Mouse (Mus musculus): ENCODE data around the gene Tuba3a. TPM values are rescaled to one million over a fixed set of nuclear protein-coding genes. Genes with fewer than 3 reads are reported as not detected.
"Not testable (repeated sequence)": the region's sequence is repeated elsewhere in the genome, so short reads cannot be mapped to it uniquely, and the experiment has no call there.

Tuba3a gene
- total RNA-seq, 2 experiments from 2014 or later = not detected

DNA sequence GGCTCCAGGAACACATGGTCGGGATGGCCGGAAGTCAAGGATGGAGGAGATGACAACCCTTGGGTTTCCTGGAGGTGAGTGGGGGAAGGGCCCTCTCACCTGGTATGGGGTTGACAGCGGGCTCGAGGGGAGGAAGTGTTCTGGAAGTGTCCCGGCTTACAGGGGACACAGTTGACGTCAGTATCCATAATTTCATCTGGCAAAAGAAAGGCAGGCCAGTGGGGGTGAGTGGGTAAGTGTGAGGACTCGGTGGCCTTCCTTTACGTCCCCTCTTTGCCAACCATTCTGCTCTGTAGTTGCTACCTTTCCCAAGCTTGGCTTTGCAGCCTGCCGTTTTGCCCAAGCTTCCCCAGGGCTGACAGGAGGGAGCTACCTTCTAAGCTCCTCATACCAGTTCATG is 26.3 kb upstream of the Tuba3a start:
- DNase-seq (ENCODE audit: low spot score in 2 of 2) = no peak
- intact Hi-C loops (cut with DNase I) = no loop called here

DNA sequence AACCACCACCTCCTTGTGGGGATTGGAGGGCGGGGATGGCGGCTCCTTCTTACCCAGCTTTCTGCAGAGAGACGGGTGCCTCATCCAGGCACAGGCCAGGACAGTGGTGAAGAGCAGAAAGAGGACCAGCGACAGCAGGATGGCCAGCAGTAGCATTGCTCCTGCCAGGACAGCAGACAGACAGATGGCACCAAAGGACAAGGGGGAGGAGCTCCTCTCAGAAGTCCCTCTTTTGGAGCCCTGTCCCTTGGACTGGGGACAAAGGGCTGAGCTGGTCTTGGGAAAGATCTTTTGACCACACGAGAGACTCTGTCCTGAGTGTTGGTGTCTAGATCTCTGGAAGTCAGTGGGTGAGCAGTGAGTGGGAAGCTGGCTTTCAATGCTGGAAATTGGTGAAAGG is 23.6 kb upstream of the Tuba3a start:
- DNase-seq (ENCODE audit: low spot score in 2 of 2) = no peak
- intact Hi-C loops (cut with DNase I) = no loop called here

GRCm38 (mm10) chr6:125308921-125309320 is 23.1 kb upstream of the Tuba3a start:
- intact Hi-C loops (cut with DNase I) = no loop called here
- DNase-seq (ENCODE audit: low spot score in 2 of 2) = no peak

GRCm38 (mm10) chr6:125307091-125307490 is 21.2 kb upstream of the Tuba3a start:
- DNase-seq (ENCODE audit: low spot score in 2 of 2) = no peak
- intact Hi-C loops (cut with DNase I) = no loop called here

GRCm38 (mm10) chr6:125305465-125305864 is 19.6 kb upstream of the Tuba3a start:
- intact Hi-C loops (cut with DNase I) = no loop called here
- DNase-seq (ENCODE audit: low spot score in 2 of 2) = no peak

DNA sequence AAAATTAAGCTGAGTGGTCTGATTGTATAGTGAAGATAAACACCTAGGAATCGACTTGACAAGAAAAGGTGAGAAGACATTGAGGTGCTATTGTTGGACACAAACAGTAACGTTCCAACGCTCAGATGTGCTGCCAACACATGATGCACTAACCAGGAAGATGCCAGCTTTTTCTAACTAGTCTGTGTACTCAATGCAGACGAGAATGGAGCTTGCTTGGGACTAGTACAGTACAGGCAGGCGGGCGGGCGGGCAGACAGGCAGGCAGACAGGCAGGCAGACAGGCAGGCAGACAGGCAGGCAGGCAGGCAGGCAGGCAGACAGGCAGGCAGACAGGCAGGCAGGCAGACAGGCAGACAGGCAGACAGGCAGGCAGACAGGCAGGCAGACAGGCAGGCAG is 18.6 kb upstream of the Tuba3a start:
- intact Hi-C loops (cut with DNase I); DNase-seq (ENCODE audit: low spot score in 2 of 2): not testable (repeated sequence)

- intact Hi-C loops (cut with DNase I) = no loop called here
- no peak for DNase-seq (ENCODE audit: low spot score in 2 of 2)
Measured at GRCm38 (mm10) chr6:125303242-125303641, 17.4 kb upstream of the Tuba3a start.

GRCm38 (mm10) chr6:125302231-125302982 is 16.6 kb upstream of the Tuba3a start:
- no peak for DNase-seq (ENCODE audit: low spot score in 2 of 2)
- intact Hi-C loops (cut with DNase I) = no loop called here

DNA sequence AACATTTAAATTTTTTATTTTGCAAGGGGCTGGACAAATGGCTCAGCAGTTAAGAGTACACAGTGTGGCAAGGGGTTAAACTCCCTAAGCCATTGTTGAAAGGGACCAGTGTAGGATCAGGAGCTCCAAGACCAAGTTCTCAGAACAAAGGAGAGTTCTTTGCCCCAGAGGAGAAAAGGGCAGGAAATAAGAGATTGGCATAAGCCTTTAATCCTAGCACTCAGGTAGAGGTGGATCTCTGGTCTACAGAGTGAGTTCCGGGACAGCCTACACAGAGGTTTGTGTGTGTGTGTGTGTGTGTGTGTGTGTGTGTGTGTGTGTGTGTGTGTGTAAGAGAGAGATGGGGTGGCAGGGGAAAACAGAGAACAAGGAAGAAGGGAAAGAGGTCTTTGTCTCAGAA is 15.1 kb upstream of the Tuba3a start:
- intact Hi-C loops (cut with DNase I) = no loop called here
- DNase-seq (ENCODE audit: low spot score in 2 of 2) = no peak

DNA sequence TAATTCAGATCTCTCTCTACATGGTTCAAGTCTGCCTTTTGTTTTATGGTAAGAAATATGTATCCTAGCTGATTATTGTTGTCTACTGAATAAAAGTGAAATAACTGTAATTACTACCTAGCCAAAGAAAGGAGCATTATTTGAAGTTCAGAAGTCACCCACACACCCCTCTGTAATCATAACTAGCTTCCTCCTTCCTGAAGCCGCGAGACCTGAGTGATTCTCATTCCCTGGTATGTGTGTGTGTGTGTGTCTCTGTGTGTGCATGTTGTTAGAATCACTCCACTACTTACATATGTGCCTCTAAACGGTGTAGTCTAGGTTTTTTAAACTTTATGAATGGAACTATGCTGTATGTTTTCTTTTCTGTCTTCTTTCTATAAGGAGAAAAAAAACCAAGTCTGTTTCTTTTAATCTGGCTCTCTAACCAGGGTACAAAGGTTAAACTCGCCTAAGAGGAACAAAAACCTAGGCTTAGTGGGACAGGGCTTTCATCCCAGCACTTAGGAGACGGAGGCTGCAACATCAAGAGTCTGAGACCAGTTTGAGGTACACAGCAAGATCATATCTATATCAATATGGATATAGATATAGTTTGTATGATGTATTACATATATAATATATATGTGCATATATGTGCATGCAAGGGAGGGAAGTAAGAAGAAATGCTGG is 11.4 kb upstream of the Tuba3a start:
- intact Hi-C loops (cut with DNase I) = no loop called here
- no peak for DNase-seq (ENCODE audit: low spot score in 2 of 2)

- intact Hi-C loops (cut with DNase I) = no loop called here
- DNase-seq (ENCODE audit: low spot score in 2 of 2) = no peak
Measured at GRCm38 (mm10) chr6:125294049-125294448, 8.2 kb upstream of the Tuba3a start.

DNA sequence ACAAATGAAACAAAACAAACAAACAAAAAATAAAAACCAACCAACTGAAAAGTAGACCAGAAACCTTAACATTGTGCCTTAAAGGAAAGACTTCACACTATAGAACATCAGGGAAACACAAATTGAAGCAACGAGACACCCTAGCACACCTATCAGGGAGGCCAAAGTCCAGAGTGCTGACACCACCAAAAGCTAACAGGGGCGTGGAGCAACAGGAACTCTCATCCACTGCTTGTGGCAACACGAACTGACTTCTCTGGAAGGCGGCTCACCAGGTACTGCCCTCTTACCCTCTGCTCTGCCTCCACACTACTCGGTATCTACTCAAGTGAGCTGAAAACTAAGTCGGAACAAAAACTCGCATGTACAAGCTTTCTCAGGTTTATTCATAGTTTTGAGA is 6.4 kb upstream of the Tuba3a start:
- no peak for DNase-seq (ENCODE audit: low spot score in 2 of 2)
- intact Hi-C loops (cut with DNase I) = no loop called here

- intact Hi-C loops (cut with DNase I) = no loop called here
- no peak for DNase-seq (ENCODE audit: low spot score in 2 of 2)
Measured at GRCm38 (mm10) chr6:125291329-125291728, 5.5 kb upstream of the Tuba3a start.

DNA sequence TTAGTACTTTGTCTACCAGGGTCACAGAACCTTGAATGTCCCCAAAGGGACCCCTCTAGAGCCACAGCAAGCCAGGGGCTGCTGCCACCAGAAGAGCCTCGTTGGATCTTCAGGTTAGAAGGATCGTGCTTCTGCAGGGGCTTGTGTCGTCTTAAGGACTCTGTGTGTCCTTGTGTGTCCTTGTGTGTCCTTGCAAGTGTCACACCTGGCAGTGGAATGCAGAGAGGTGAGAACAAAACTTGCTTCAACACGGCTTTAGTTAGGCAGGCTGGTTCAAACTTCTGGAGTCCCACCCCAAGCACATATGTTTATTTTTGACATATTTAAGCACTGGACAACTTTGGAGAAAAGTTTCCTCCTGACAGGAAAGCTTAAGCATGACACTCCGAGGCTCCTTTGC is 2.9 kb upstream of the Tuba3a start:
- DNase-seq (ENCODE audit: low spot score in 2 of 2) = no peak
- intact Hi-C loops (cut with DNase I) = no loop called here

- intact Hi-C loops (cut with DNase I) = no loop called here
- DNase-seq (ENCODE audit: low spot score in 2 of 2) = peak in 1 of 2 experiments; percentile 49
Measured at GRCm38 (mm10) chr6:125286944-125287343, 1.1 kb upstream of the Tuba3a start.

DNA sequence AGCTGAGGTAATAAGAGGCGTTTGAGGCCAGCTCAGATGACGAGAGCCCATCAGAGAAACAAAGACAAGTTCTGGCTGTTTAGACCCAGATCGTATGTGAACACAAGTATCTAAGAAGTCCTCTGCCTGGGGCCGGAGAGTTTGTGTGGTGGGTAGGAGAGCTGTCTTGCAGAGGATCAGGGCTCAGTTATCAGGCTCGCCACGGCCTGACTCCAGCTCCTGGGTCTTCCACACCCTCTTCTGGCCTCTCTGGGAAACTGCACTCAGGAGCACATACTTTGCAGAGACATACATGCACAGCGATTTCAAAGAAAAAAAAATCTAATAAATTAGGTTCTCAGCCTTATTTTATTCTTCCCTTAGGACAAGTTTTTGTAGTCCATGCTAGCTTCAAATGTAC is 1.1 kb downstream of the Tuba3a start:
- intact Hi-C loops (cut with DNase I) = no loop called here
- no peak for DNase-seq (ENCODE audit: low spot score in 2 of 2)

- no peak for DNase-seq (ENCODE audit: low spot score in 2 of 2)
- intact Hi-C loops (cut with DNase I) = no loop called here
Measured at GRCm38 (mm10) chr6:125284250-125284649, 1.6 kb downstream of the Tuba3a start.

- intact Hi-C loops (cut with DNase I); DNase-seq (ENCODE audit: low spot score in 2 of 2): not testable (repeated sequence)
Measured at GRCm38 (mm10) chr6:125282721-125283120, 3.1 kb downstream of the Tuba3a start.

DNA sequence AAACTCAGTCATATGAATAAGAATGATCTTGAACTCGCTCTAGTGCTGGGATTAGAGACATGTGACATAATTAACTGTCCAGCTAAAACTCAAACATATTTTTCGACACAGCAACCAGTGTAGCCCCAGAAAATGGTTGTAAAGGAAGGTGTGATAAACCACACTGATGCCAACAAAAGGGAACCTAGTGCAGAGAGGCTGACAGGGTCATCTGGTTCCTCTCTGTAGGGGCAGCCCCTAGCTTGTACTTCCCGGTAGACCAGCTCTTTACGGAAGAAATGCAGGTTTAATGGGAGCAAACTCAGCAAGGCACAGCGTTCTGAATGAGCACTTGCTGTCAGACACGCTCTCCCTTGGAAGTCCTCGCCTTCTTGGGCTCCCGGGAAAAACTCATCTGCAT is 6.1 kb downstream of the Tuba3a start:
- no peak for DNase-seq (ENCODE audit: low spot score in 2 of 2)
- intact Hi-C loops (cut with DNase I) = loop anchor here (10.0 kb wide), 1 partner anchor 325 kb away; no protein-coding TSS in a partner anchor

- intact Hi-C loops (cut with DNase I) = loop anchor here (2.0 to 10.0 kb wide), 3 partner anchors 90 to 330 kb away; partner anchors contain the start of gene Iffo1
Measured at GRCm38 (mm10) chr6:125274841-125275563, 10.8 kb downstream of the Tuba3a start.

More at GRCm38 (mm10) chr6:125274841-125275563, 10.8 kb downstream of the Tuba3a start:
- peak; percentile 43 to 64 for DNase-seq (ENCODE audit: low spot score in 2 of 2)

Measured in left cerebral cortex, postnatal 14 days (tissue).